ENCODE assay signal across 17 mouse cellular contexts in the genomic region with DNA sequence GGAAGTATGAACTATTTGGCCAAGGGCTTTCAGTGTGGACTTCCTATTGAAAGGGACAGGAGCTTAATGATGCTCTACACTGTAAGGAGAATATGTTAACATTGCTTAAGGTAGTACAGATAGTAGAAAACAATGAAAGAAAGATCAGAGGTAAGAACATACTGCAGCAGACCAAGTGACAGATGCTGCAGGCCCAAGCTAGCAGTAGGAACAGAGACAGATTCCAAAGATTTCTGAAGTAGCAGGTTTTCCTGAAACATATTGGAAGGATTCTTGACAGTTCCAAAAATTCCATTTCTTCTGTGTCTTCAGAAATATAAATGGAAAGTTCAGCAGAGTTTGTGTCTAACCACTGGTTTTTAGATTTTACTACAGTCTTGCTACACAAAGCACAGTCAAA.
"Had no signal": no experiment of that assay in that cellular context is flagged by ENCODE, and none has a peak within 500 bp of the region (broad histone marks: within the 10 kb centered on the region; RNA-seq: fewer than 3 reads in every experiment).

No protein-coding gene starts in this region.

- ATAC-seq: liver, embryonic 12.5 days; liver, postnatal 0 days; lung, postnatal 0 days; midbrain, embryonic 13.5 days; midbrain, embryonic 15.5 days; midbrain, embryonic 16.5 days had no signal

- DNase-seq: left cerebral cortex, postnatal 4 days; liver; liver, embryonic 13.5 days; liver, postnatal 0 days; lung, adult 18-20 months; lung, adult 2 months; lung, embryonic 14.5 days; lung, postnatal 10 days; lung, postnatal 14 days; lung, postnatal 36 days; lung, postnatal 4 days; midbrain, embryonic 14.5 days had no signal
